Mouse (Mus musculus) left cerebral cortex, adult 8-10 months (tissue): ENCODE data around the gene Frmd6. TPM values are rescaled to one million over a fixed set of nuclear protein-coding genes. Genes with fewer than 3 reads are reported as not detected.

ENCODE experiments used
- total RNA-seq, 4 experiments: library from RNA; stranded (reverse); gene quantifications; 2 replicates each; pipeline ENCODE4 v1.2.4; 2022

Frmd6 gene
- total RNA-seq, 4 experiments from 2014 or later = 31.3 to 40.3 (median 37.5) TPM

Other genes with a start within 250 kb of the Frmd6 start
- gene Actr10, start 112.3 kb downstream of the Frmd6 start, total RNA-seq = 100 to 1,000 TPM; 149 to 186 (median 172) TPM
- 100 to 1,000 TPM; 192 to 221 (median 205) TPM for gene Psma3, start 149.1 kb downstream of the Frmd6 start, total RNA-seq
- 10 to 100 TPM; 30.3 to 37.8 (median 35.9) TPM for gene Arid4a, start 190.5 kb downstream of the Frmd6 start, total RNA-seq